ENCODE assay signal across 8 mouse cellular contexts in the genomic region with DNA sequence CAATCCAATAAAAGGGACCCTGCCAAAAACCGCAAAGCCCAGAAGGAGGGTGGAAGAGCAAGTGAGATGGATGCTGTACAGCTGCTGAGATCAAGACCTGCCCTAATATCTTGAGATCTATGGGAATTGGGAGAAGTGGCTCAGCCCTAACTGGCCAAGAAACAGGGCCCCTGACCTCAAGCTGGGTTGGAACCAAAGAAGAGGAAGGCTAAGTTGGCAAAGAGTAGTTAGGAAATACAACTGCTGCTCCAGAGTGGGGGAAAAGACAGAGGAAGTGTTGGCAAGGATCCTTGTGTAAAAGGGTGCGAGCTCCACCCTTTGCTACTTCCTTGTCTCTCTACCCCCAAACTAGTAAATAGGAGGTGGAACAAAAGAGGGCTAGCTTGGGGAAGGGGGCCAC. TPM values are rescaled to one million over a fixed set of nuclear protein-coding genes. Genes with fewer than 3 reads are reported as not detected.
DNase-seq lines count a peak whose midpoint lies in the region; ATAC-seq and TF ChIP-seq lines count a peak whose summit lies in the region.

No protein-coding gene starts in this region.

- peak overlapping the region; percentile 50 for H3K9ac ChIP-seq in MEL (ENCODE audit: control insufficient read depth, low read depth, low read length, poor library complexity, severe bottlenecking)
- no peak overlapping the region for H3K9ac ChIP-seq in forebrain, embryonic 11.5 days (ENCODE audit: low read length)

- TF ChIP-seq RAD21 in MEL (IDR thresholded peaks at IDR 0.05; ENCODE audit: low read depth, low read length): no peak

- peaks cover 0 to 12% of the 10 kb centered on the region in 2 experiments; a peak in 3 of 4 replicates for H3K36me3 ChIP-seq in MEL (ENCODE audit: control insufficient read depth in 1 of 2, insufficient read depth in 2 of 2, low read length in 2 of 2)
- peaks cover 3% of the 10 kb centered on the region; the same call in 1 of the 2 replicates for H3K36me3 ChIP-seq in forebrain, embryonic 11.5 days (ENCODE audit: control insufficient read depth, insufficient read depth, low read length)
- H3K36me3 ChIP-seq in megakaryocyte, embryonic 14.5 days (replicated peaks; ENCODE audit: low read length): peaks cover 53% of the 10 kb centered on the region

- no peak for DNase-seq in MEL (ENCODE audit: low read depth, low spot score)
- no peak for DNase-seq in forebrain, embryonic 11.5 days (ENCODE audit: low spot score)
- DNase-seq in kidney, postnatal 10 days: peak; percentile 52
- DNase-seq in adrenal gland, postnatal 4 days (ENCODE audit: low spot score in 2 of 2): no peak
- DNase-seq in urinary bladder, postnatal 14 days (ENCODE audit: low spot score): no peak
- no peak for DNase-seq in embryo, embryonic 10.5 days (ENCODE audit: low spot score)
- no peak for DNase-seq in gastrocnemius, adult 8-10 months (ENCODE audit: low spot score in 2 of 2)

- H3K79me2 ChIP-seq in MEL (ENCODE audit: control insufficient read depth, insufficient read depth, low read length, poor library complexity): peaks cover 18% of the 10 kb centered on the region

- WGBS in forebrain, embryonic 11.5 days: 86% methylated on average over 2 of the region's 2 CpGs

- TF ChIP-seq EP300 in MEL (IDR thresholded peaks at IDR 0.05; ENCODE audit: low read depth in 1 of 2, low read length in 2 of 2): 0 out of 4 replicates have a peak, but pooled peaks of 1 of the 2 experiments have one; percentile 37

- H3K27ac ChIP-seq in MEL (ENCODE audit: control insufficient read depth, low read depth, low read length): peak overlapping the region; percentile 97
- H3K27ac ChIP-seq in forebrain, embryonic 11.5 days (ENCODE audit: low read depth, low read length): no peak overlapping the region

- TF ChIP-seq CTCF in MEL (IDR thresholded peaks at IDR 0.05 in 2 of 3, conservative IDR thresholded peaks at IDR 0.05 in 1 of 3; ENCODE audit: control insufficient read depth in 1 of 3, insufficient read depth in 1 of 3, low read depth in 2 of 3, low read length in 3 of 3, poor library complexity in 1 of 3, severe bottlenecking in 1 of 3): no peak

- no peaks in the 10 kb centered on the region for H3K27me3 ChIP-seq in MEL (ENCODE audit: control insufficient read depth in 1 of 2, insufficient read depth in 2 of 2, low read length in 2 of 2)
- no peaks in the 10 kb centered on the region for H3K27me3 ChIP-seq in forebrain, embryonic 11.5 days (ENCODE audit: control insufficient read depth, insufficient read depth, low read length)
- peaks cover 25% of the 10 kb centered on the region for H3K27me3 ChIP-seq in megakaryocyte, embryonic 14.5 days (replicated peaks)

- no peak for ATAC-seq in forebrain, embryonic 11.5 days (replicated peaks; ENCODE audit: low FRiP score)

- H3K9me3 ChIP-seq in MEL (replicated peaks; ENCODE audit: insufficient read depth, low read length): no peaks in the 10 kb centered on the region
- H3K9me3 ChIP-seq in forebrain, embryonic 11.5 days (ENCODE audit: control insufficient read depth, low read length): no peaks in the 10 kb centered on the region
- peaks cover 4% of the 10 kb centered on the region; the same call in 1 of the 2 replicates for H3K9me3 ChIP-seq in megakaryocyte, embryonic 14.5 days

- H3K4me1 ChIP-seq in MEL (ENCODE audit: control insufficient read depth in 1 of 2, insufficient read depth in 2 of 2, low read length in 2 of 2): peaks cover 0 to 10% of the 10 kb centered on the region in 2 experiments; a peak in 1 of 4 replicates
- no peaks in the 10 kb centered on the region for H3K4me1 ChIP-seq in forebrain, embryonic 11.5 days (replicated peaks; ENCODE audit: control insufficient read depth, insufficient read depth, low read length)
- peaks cover 48% of the 10 kb centered on the region for H3K4me1 ChIP-seq in megakaryocyte, embryonic 14.5 days

- TF ChIP-seq POLR2A in MEL (IDR thresholded peaks at IDR 0.05; ENCODE audit: control insufficient read depth in 1 of 2, insufficient read depth in 1 of 2, low read depth in 1 of 2, low read length in 2 of 2, poor library complexity in 1 of 2): no peak

- H3K4me3 ChIP-seq in MEL (ENCODE audit: control insufficient read depth in 1 of 2, insufficient read depth in 1 of 2, low read depth in 2 of 2, low read length in 2 of 2): peak overlapping the region; percentile 0 to 17; a peak in 1 of 4 replicates
- H3K4me3 ChIP-seq in forebrain, embryonic 11.5 days (ENCODE audit: low read depth, low read length): peak overlapping the region; percentile 54; the same call in 1 of the 2 replicates
- peak overlapping the region; percentile 94 for H3K4me3 ChIP-seq in megakaryocyte, embryonic 14.5 days (replicated peaks)

- H3K4me2 ChIP-seq in forebrain, embryonic 11.5 days (ENCODE audit: low read depth, low read length, severe bottlenecking): peak overlapping the region; percentile 61; the same call in 1 of the 2 replicates

TF ChIP-seq in MEL, 35 proteins besides CTCF, POLR2A, EP300 and RAD21:
- TF ChIP-seq TCF12 (IDR thresholded peaks at IDR 0.05; ENCODE audit: low read depth, low read length): no peak
- TF ChIP-seq ELF1 (IDR thresholded peaks at IDR 0.05; ENCODE audit: low read depth, low read length): peak; percentile 24; the same call in 1 of the 2 replicates
- TF ChIP-seq SIN3A (IDR thresholded peaks at IDR 0.05; ENCODE audit: low read length): peak; percentile 39; the same call in 1 of the 2 replicates
TF ChIP-seq in MEL: peak in this region for 2.

RNA-seq across cellular contexts. Expression of a gene that starts 6.2 kb away (rescaled TPM):
- total RNA-seq in MEL (2012; rRNA removed): 111 and 155 TPM in 2 replicates
- polyA plus RNA-seq in MEL (2012; ENCODE audit: insufficient read depth in 1 of 2, insufficient read length in 2 of 2, low read depth in 1 of 2, low replicate concordance in 2 of 2, missing spikeins in 1 of 2): 100 to 1,000 TPM; 147 to 233 TPM
- polyA plus RNA-seq in forebrain, embryonic 11.5 days (2014; fragmentation: Nextera tagmentation; extraction: Ambion mirVana): 242 and 249 TPM in 2 replicates
- 106 and 299 TPM in 2 replicates for polyA plus RNA-seq in megakaryocyte, embryonic 14.5 days (2012; ENCODE audit: insufficient read depth, low replicate concordance)
- 100 to 1,000 TPM; 207 to 261 TPM for total RNA-seq in adrenal gland, postnatal 4 days (2021)
- total RNA-seq in gastrocnemius, adult 8-10 months (2022): 10 to 100 TPM; 24.0 to 39.3 (median 32.3) TPM

RNA-seq across cellular contexts. Expression of a gene that starts 11.1 kb away (rescaled TPM):
- total RNA-seq in MEL (2012; rRNA removed): 52.2 and 55.5 TPM in 2 replicates
- polyA plus RNA-seq in MEL (2012; ENCODE audit: insufficient read depth in 1 of 2, insufficient read length in 2 of 2, low read depth in 1 of 2, low replicate concordance in 2 of 2, missing spikeins in 1 of 2): 100 to 1,000 TPM; 130 to 157 TPM
- polyA plus RNA-seq in forebrain, embryonic 11.5 days (2014; fragmentation: Nextera tagmentation; extraction: Ambion mirVana): 27.0 and 28.0 TPM in 2 replicates
- polyA plus RNA-seq in megakaryocyte, embryonic 14.5 days (2012; ENCODE audit: insufficient read depth, low replicate concordance): 39.1 and 49.4 TPM in 2 replicates
- 10 to 100 TPM; 46.9 to 51.7 TPM for total RNA-seq in adrenal gland, postnatal 4 days (2021)
- 10 to 100 TPM; 23.0 to 29.5 (median 26.9) TPM for total RNA-seq in gastrocnemius, adult 8-10 months (2022)

RNA-seq across cellular contexts. Expression of a gene that starts 27.2 kb away (rescaled TPM):
- total RNA-seq in MEL (2012; rRNA removed): 3,229 and 3,230 TPM in 2 replicates
- polyA plus RNA-seq in MEL (2012; ENCODE audit: insufficient read depth in 1 of 2, insufficient read length in 2 of 2, low read depth in 1 of 2, low replicate concordance in 2 of 2, missing spikeins in 1 of 2): 100 to 1,000 TPM in 1 of 2 experiments, not detected in 1; 232 TPM
- polyA plus RNA-seq in forebrain, embryonic 11.5 days (2014; fragmentation: Nextera tagmentation; extraction: Ambion mirVana): 614 and 677 TPM in 2 replicates
- 328 and 1,584 TPM in 2 replicates for polyA plus RNA-seq in megakaryocyte, embryonic 14.5 days (2012; ENCODE audit: insufficient read depth, low replicate concordance)
- 100 to 1,000 TPM; 472 to 522 TPM for total RNA-seq in adrenal gland, postnatal 4 days (2021)
- 100 to 1,000 TPM; 130 to 325 (median 183) TPM for total RNA-seq in gastrocnemius, adult 8-10 months (2022)

RNA-seq across cellular contexts. Expression of a gene that starts 38.3 kb away (rescaled TPM):
- 26.1 and 28.0 TPM in 2 replicates for total RNA-seq in MEL (2012; rRNA removed)
- 10 to 100 TPM in 1 of 2 experiments, not detected in 1; 34.1 TPM for polyA plus RNA-seq in MEL (2012; ENCODE audit: insufficient read depth in 1 of 2, insufficient read length in 2 of 2, low read depth in 1 of 2, low replicate concordance in 2 of 2, missing spikeins in 1 of 2)
- polyA plus RNA-seq in forebrain, embryonic 11.5 days (2014; fragmentation: Nextera tagmentation; extraction: Ambion mirVana): 58.1 and 64.3 TPM in 2 replicates
- polyA plus RNA-seq in megakaryocyte, embryonic 14.5 days (2012; ENCODE audit: insufficient read depth, low replicate concordance): 29.6 and 48.2 TPM in 2 replicates
- total RNA-seq in adrenal gland, postnatal 4 days (2021): 100 to 1,000 TPM in 1 of 2 experiments, 10 to 100 TPM in 1; 95.2 to 102 TPM
- 10 to 100 TPM; 39.0 to 53.5 (median 48.1) TPM for total RNA-seq in gastrocnemius, adult 8-10 months (2022)

RNA-seq across cellular contexts. Expression of a gene that starts 38.7 kb away (rescaled TPM):
- 5.0 and 5.6 TPM in 2 replicates for total RNA-seq in MEL (2012; rRNA removed)
- polyA plus RNA-seq in MEL (2012; ENCODE audit: insufficient read depth in 1 of 2, insufficient read length in 2 of 2, low read depth in 1 of 2, low replicate concordance in 2 of 2, missing spikeins in 1 of 2): 1 to 10 TPM in 1 of 2 experiments, not detected in 1; 9.5 TPM
- polyA plus RNA-seq in forebrain, embryonic 11.5 days (2014; fragmentation: Nextera tagmentation; extraction: Ambion mirVana): 3.5 and 5.2 TPM in 2 replicates
- 2.8 TPM in 1 of 2 replicates, not detected in the other for polyA plus RNA-seq in megakaryocyte, embryonic 14.5 days (2012; ENCODE audit: insufficient read depth, low replicate concordance)
- 10 to 100 TPM; 13.5 to 16.4 TPM for total RNA-seq in adrenal gland, postnatal 4 days (2021)
- total RNA-seq in gastrocnemius, adult 8-10 months (2022): 100 to 1,000 TPM; 126 to 143 (median 137) TPM

Comparison
In these comparisons a context has a peak if more than half of its experiments do, and no peak if none do; other contexts are left out.
1. H3K4me3 ChIP-seq: peak in every context shown above with its lines; median percentile 94 in megakaryocyte, embryonic 14.5 days; 54 in forebrain, embryonic 11.5 days; 8 in MEL.